Mouse (Mus musculus) bone marrow macrophage, adult 2 months (primary cell): ENCODE measurements around the gene Foxo4.

Experiments
- CTCF ChIP-seq: IDR thresholded peaks from 2 replicates; pipeline ENCODE4 v1.5.1; 2012; ENCODE audit warnings: low read depth, mild to moderate bottlenecking, low read length, moderate library complexity
- POLR2A ChIP-seq: IDR thresholded peaks from 2 replicates; pipeline ENCODE4 v1.6.1; 2012; ENCODE audit warnings: mild to moderate bottlenecking, low read depth, low read length, borderline replicate concordance

DNA sequence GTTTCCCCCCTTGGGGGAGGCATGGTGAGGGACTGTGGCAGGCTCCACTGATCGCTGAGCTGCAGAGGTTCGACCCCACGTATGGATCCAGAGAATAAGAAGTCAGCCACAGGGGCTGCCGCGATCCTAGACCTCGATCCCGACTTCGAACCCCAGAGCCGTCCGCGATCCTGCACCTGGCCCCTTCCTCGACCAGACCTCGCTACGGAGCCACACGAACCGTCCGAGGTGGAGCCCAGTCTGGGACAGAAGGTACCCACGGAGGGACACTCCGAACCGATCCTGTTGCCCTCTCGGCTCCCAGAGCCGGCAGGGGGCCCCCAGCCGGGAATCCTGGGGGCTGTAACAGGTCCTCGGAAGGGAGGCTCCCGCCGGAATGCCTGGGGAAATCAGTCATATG is 412 bp downstream of the Foxo4 start:
- TF ChIP-seq POLR2A (no peak), CTCF (no peak)
